Mouse (Mus musculus) limb, embryonic 15.5 days (tissue): Measurements from ENCODE around the gene Gm11992. TPM values are rescaled to one million over a fixed set of nuclear protein-coding genes. Genes with fewer than 3 reads are reported as not detected.

Source experiments
- ATAC-seq: fragments of 200-750 bp; cut with Nextera tagmentation; 2 replicates; pipeline ENCODE4 v1.8.0; 2017; ENCODE audit warnings: low read depth, moderate TSS enrichment; ENCODE audit not compliant: insufficient number of reproducible peaks, low FRiP score, low TSS enrichment
- H3K27ac ChIP-seq: fragments of 300-500 bp; sonication (generic); 2 replicates; pipeline ENCODE4 v1.5.1; 2015; ENCODE audit warnings: moderate library complexity, mild to moderate bottlenecking, inconsistent platforms
- H3K27me3 ChIP-seq: fragments of 300-500 bp; sonication (generic); 2 replicates; pipeline ENCODE4 v1.6.1; 2015; ENCODE audit warnings: inconsistent platforms
- H3K36me3 ChIP-seq: fragments of 300-500 bp; sonication (generic); 2 replicates; pipeline ENCODE4 v1.6.1; 2015; ENCODE audit warnings: inconsistent platforms
- H3K4me1 ChIP-seq: fragments of 300-500 bp; sonication (generic); 2 replicates; pipeline ENCODE4 v1.6.1; 2015; ENCODE audit warnings: inconsistent platforms
- H3K4me2 ChIP-seq: fragments of 300-500 bp; sonication (generic); 2 replicates; pipeline ENCODE4 v1.6.1; 2015; ENCODE audit warnings: mild to moderate bottlenecking, inconsistent platforms
- H3K4me3 ChIP-seq: fragments of 300-500 bp; sonication (generic); 2 replicates; pipeline ENCODE4 v1.5.1; 2015; ENCODE audit warnings: mild to moderate bottlenecking, inconsistent platforms
- H3K9ac ChIP-seq: fragments of 300-500 bp; sonication (generic); 2 replicates; pipeline ENCODE4 v1.6.1; 2015; ENCODE audit warnings: inconsistent platforms
- H3K9me3 ChIP-seq: fragments of 300-500 bp; sonication (generic); 2 replicates; pipeline ENCODE4 v1.6.1; 2016; ENCODE audit warnings: inconsistent platforms
- WGBS: fragments of 180-500 bp; shearing (Covaris S2); methylation state at CpG from one replicate; pipeline ENCODE4 v1.1.7; 2015; 5-methylcytosine and 5-hydroxymethylcytosine counted together
- polyA plus RNA-seq: library from polyadenylated mRNA; unstranded; fragments of >200 nt; fragmentation: Nextera tagmentation; extraction: Ambion mirVana; gene quantifications from 2 replicates; pipeline ENCODE4 v1.2.1, GENCODE M21; 2015

Gene Gm11992
- 0.33 and 0.81 TPM in 2 replicates for polyA plus RNA-seq

- no peak within 1 kb of the TSS for H3K9ac ChIP-seq
- H3K4me1 ChIP-seq: peaks cover 10% of the 10 kb centered on the region; the same call in 1 of the 2 replicates
- no peak within 1 kb of the TSS for H3K27ac ChIP-seq
- peak within 1 kb of the TSS; percentile 41 for H3K4me3 ChIP-seq
- no peaks in the 10 kb centered on the region for H3K9me3 ChIP-seq
- ATAC-seq: peak; percentile 91
- WGBS: 5% methylated on average over 21 of the region's 21 CpGs
- peak within 1 kb of the TSS; percentile 79 for H3K4me2 ChIP-seq
- H3K27me3 ChIP-seq: peaks cover 29% of the 10 kb centered on the region
- H3K36me3 ChIP-seq: no peaks in the 10 kb centered on the region
These were observed at the start of gene Gm11992 for GRCm38 (mm10) chr11:9048011-9048702. Gene Gm11992 (plus strand): TSS chr11:9048594.

GRCm38 (mm10) chr11:9008761-9009160 is 39.6 kb upstream of the Gm11992 start:
- WGBS: 95% methylated on average over 5 of the region's 5 CpGs

GRCm38 (mm10) chr11:9010416-9010815 is 38.0 kb upstream of the Gm11992 start:
- H3K27me3 ChIP-seq: no peaks in the 10 kb centered on the region
- H3K9me3 ChIP-seq: no peaks in the 10 kb centered on the region
- peaks cover 14% of the 10 kb centered on the region for H3K36me3 ChIP-seq
- no peak for ATAC-seq
- H3K27ac ChIP-seq: peak overlapping the region; percentile 94
- H3K4me2 ChIP-seq: peak overlapping the region; percentile 76
- under 1% methylated on average over 7 of the region's 7 CpGs for WGBS
- H3K9ac ChIP-seq: peak overlapping the region; percentile 63
- H3K4me1 ChIP-seq: peaks cover 9% of the 10 kb centered on the region
- peak overlapping the region; percentile 75 for H3K4me3 ChIP-seq

More at GRCm38 (mm10) chr11:9008761-9009160, 39.6 kb upstream of the Gm11992 start:
- no peak for ATAC-seq
- no peak overlapping the region for H3K4me3 ChIP-seq
- H3K4me2 ChIP-seq: no peak overlapping the region
- peaks cover 31% of the 10 kb centered on the region for H3K36me3 ChIP-seq
- peaks cover 9% of the 10 kb centered on the region for H3K4me1 ChIP-seq
- no peaks in the 10 kb centered on the region for H3K27me3 ChIP-seq
- no peak overlapping the region for H3K9ac ChIP-seq
- no peak overlapping the region for H3K27ac ChIP-seq
- H3K9me3 ChIP-seq: no peaks in the 10 kb centered on the region

- H3K36me3 ChIP-seq: peaks cover 11% of the 10 kb centered on the region
- peaks cover 9% of the 10 kb centered on the region for H3K4me1 ChIP-seq
- peak; percentile 91 for ATAC-seq
- peak within 1 kb of the TSS; percentile 94 for H3K27ac ChIP-seq
- H3K4me2 ChIP-seq: peak within 1 kb of the TSS; percentile 76
- no peaks in the 10 kb centered on the region for H3K9me3 ChIP-seq
- H3K9ac ChIP-seq: peak within 1 kb of the TSS; percentile 63
- under 1% methylated on average over 43 of the region's 43 CpGs for WGBS
- H3K4me3 ChIP-seq: peak within 1 kb of the TSS; percentile 75
- peaks cover 5% of the 10 kb centered on the region; the same call in 1 of the 2 replicates for H3K27me3 ChIP-seq
These were observed 37.5 kb upstream of the Gm11992 start, which contains the start of gene Hus1 for GRCm38 (mm10) chr11:9010853-9011339. Gene Hus1 (minus strand): TSS chr11:9011191.

GRCm38 (mm10) chr11:9011348-9011747 is 37.0 kb upstream of the Gm11992 start:
- peaks cover 9% of the 10 kb centered on the region for H3K4me1 ChIP-seq
- no peak for ATAC-seq
- 2% methylated on average over 3 of the region's 3 CpGs for WGBS

GRCm38 (mm10) chr11:9014740-9015139 is 33.7 kb upstream of the Gm11992 start:
- Histone ChIP-seq H3K4me3 (no peak overlapping the region), H3K36me3 (no peaks in the 10 kb centered on the region), H3K9me3 (no peaks in the 10 kb centered on the region), H3K9ac (no peak overlapping the region), H3K27me3 (peaks cover 6% of the 10 kb centered on the region; the same call in 1 of the 2 replicates), H3K4me2 (no peak overlapping the region), H3K27ac (no peak overlapping the region), H3K4me1 (peaks cover 7% of the 10 kb centered on the region)
- no peak for ATAC-seq
- 38% methylated on average over 3 of the region's 3 CpGs for WGBS

More at GRCm38 (mm10) chr11:9011348-9011747, 37.0 kb upstream of the Gm11992 start:
- Histone ChIP-seq H3K9me3 (no peaks in the 10 kb centered on the region), H3K36me3 (peaks cover 11% of the 10 kb centered on the region), H3K27me3 (peaks cover 6% of the 10 kb centered on the region; the same call in 1 of the 2 replicates), H3K9ac (peak overlapping the region; percentile 63), H3K4me3 (peak overlapping the region; percentile 75), H3K4me2 (peak overlapping the region; percentile 76), H3K27ac (peak overlapping the region; percentile 94)

GRCm38 (mm10) chr11:9018491-9019267 is 29.7 kb upstream of the Gm11992 start:
- no peak for ATAC-seq
- Histone ChIP-seq H3K9me3 (no peaks in the 10 kb centered on the region), H3K4me1 (no peaks in the 10 kb centered on the region), H3K27me3 (peaks cover 6% of the 10 kb centered on the region; the same call in 1 of the 2 replicates), H3K4me3 (no peak overlapping the region), H3K36me3 (no peaks in the 10 kb centered on the region), H3K27ac (no peak overlapping the region), H3K4me2 (no peak overlapping the region), H3K9ac (no peak overlapping the region)
- WGBS: 67% methylated on average over 6 of the region's 6 CpGs

GRCm38 (mm10) chr11:9020207-9020606 is 28.2 kb upstream of the Gm11992 start:
- H3K4me2 ChIP-seq: no peak overlapping the region
- no peak overlapping the region for H3K9ac ChIP-seq
- H3K4me1 ChIP-seq: no peaks in the 10 kb centered on the region
- WGBS: 93% methylated on average over 5 of the region's 5 CpGs
- no peak for ATAC-seq
- no peaks in the 10 kb centered on the region for H3K36me3 ChIP-seq
- H3K4me3 ChIP-seq: no peak overlapping the region
- no peak overlapping the region for H3K27ac ChIP-seq
- H3K27me3 ChIP-seq: peaks cover 6% of the 10 kb centered on the region; the same call in 1 of the 2 replicates
- H3K9me3 ChIP-seq: no peaks in the 10 kb centered on the region

- Histone ChIP-seq H3K9me3 (no peaks in the 10 kb centered on the region), H3K36me3 (no peaks in the 10 kb centered on the region), H3K9ac (no peak overlapping the region), H3K4me1 (no peaks in the 10 kb centered on the region), H3K27me3 (no peaks in the 10 kb centered on the region), H3K4me3 (no peak overlapping the region), H3K27ac (no peak overlapping the region), H3K4me2 (no peak overlapping the region)
- ATAC-seq: no peak
- 69% methylated on average over 7 of the region's 7 CpGs for WGBS
These were observed 23.6 kb upstream of the Gm11992 start for GRCm38 (mm10) chr11:9024782-9025181.

- H3K27me3 ChIP-seq: no peaks in the 10 kb centered on the region
- H3K4me3 ChIP-seq: no peak overlapping the region
- WGBS: 70% methylated on average over 3 of the region's 3 CpGs
- ATAC-seq: no peak
- H3K27ac ChIP-seq: no peak overlapping the region
- no peak overlapping the region for H3K9ac ChIP-seq
- H3K36me3 ChIP-seq: no peaks in the 10 kb centered on the region
- H3K4me1 ChIP-seq: no peaks in the 10 kb centered on the region
- no peak overlapping the region for H3K4me2 ChIP-seq
- no peaks in the 10 kb centered on the region for H3K9me3 ChIP-seq
These were observed 23.2 kb upstream of the Gm11992 start for GRCm38 (mm10) chr11:9025211-9025610.

- no peaks in the 10 kb centered on the region for H3K27me3 ChIP-seq
- WGBS: 83% methylated on average over 2 of the region's 2 CpGs
These were observed 16.9 kb upstream of the Gm11992 start for GRCm38 (mm10) chr11:9031530-9031929.

More at GRCm38 (mm10) chr11:9031530-9031929, 16.9 kb upstream of the Gm11992 start:
- no peak for ATAC-seq
- Histone ChIP-seq H3K9ac (no peak overlapping the region), H3K27ac (no peak overlapping the region), H3K4me1 (no peaks in the 10 kb centered on the region), H3K4me3 (no peak overlapping the region), H3K36me3 (no peaks in the 10 kb centered on the region), H3K4me2 (no peak overlapping the region), H3K9me3 (no peaks in the 10 kb centered on the region)
